Mouse (Mus musculus) erythroblast, embryonic 14.5 days (primary cell): Measurements from ENCODE around the gene Ckap2l. TPM values are rescaled to one million over a fixed set of nuclear protein-coding genes. Genes with fewer than 3 reads are reported as not detected.

Source experiments
- H3K27me3 ChIP-seq: 2 replicates; pipeline ENCODE4 v1.6.1; 2012; ENCODE audit warnings: inconsistent platforms; ENCODE audit not compliant: control insufficient read depth
- H3K36me3 ChIP-seq: 2 replicates; pipeline ENCODE4 v1.6.1; 2012; ENCODE audit warnings: mild to moderate bottlenecking, inconsistent platforms; ENCODE audit not compliant: control insufficient read depth
- H3K4me1 ChIP-seq: 2 replicates; pipeline ENCODE4 v1.6.1; 2012; ENCODE audit warnings: inconsistent platforms; ENCODE audit not compliant: control insufficient read depth
- H3K4me3 ChIP-seq: replicated peaks from 2 replicates; pipeline ENCODE3; 2012; ENCODE audit warnings: moderate library complexity, mild to moderate bottlenecking, inconsistent platforms
- H3K9me3 ChIP-seq: 2 replicates; pipeline ENCODE4 v1.6.1; 2012; ENCODE audit warnings: low read length, inconsistent platforms, mixed read lengths; ENCODE audit not compliant: control insufficient read depth
- GATA1 ChIP-seq: IDR thresholded peaks from 2 replicates; pipeline ENCODE4 v1.6.1; 2012; ENCODE audit warnings: low read length, inconsistent platforms, mixed read lengths
- TAL1 ChIP-seq: IDR thresholded peaks from 3 replicates; pipeline ENCODE4 v1.6.1; 2012; ENCODE audit warnings: low read length, inconsistent platforms, mixed read lengths
- polyA plus RNA-seq: library from polyadenylated mRNA; stranded (reverse); fragments of >175 nt; gene quantifications from 2 replicates; pipeline ENCODE4 v1.2.3, GENCODE M21; 2012

The Ckap2l gene
- polyA plus RNA-seq, 1 experiment, result 5.0 TPM

DNA sequence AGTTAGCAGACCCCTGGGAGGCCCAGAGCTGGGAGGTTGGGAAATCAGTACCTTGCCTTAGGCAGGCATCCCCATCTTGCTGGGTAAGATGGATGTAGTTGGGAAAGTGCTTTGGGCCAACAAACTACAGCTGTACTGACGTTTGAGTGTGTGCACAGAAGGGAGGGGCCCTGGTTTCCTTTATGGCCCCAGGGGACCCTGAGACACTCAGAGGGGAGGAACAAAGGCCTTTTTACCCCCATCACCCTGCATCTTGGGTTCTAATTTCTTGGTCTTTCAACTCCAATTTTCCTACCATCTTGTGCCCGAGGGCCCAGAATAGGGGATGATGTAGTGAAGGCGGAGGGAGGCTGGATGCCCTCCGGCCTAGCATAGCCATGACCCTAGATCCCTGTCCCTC lies 41.0 kb downstream of the Ckap2l start:
- H3K9me3 ChIP-seq, result no peaks in the 10 kb centered on the region
- TF ChIP-seq GATA1 (no peak), TAL1 (no peak)
- no peak overlapping the region for H3K4me3 ChIP-seq

DNA sequence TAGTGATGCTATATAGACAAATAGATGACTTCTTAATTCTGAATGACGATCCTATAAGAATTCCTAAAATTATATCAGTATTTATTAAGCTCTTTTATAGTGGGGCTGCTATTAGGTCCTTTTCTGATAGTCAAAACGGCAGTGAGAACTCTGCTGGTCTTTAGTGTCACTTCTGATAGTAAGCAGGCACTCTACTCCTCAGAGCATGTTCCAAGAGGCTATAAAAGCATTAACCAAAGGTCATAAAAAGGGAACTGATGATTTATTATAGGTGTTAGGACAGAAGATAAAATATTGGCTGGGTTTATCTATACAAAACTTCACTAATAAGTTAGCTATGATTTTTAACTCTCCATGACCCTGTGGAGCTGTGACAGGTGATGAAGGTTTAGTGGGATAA lies 42.9 kb downstream of the Ckap2l start:
- Histone ChIP-seq H3K27me3 (no peaks in the 10 kb centered on the region), H3K4me3 (no peak overlapping the region), H3K4me1 (peaks cover 66% of the 10 kb centered on the region), H3K36me3 (no peaks in the 10 kb centered on the region; the same call in 1 of the 2 replicates), H3K9me3 (no peaks in the 10 kb centered on the region)
- no peak for TF ChIP-seq TAL1
- no peak for TF ChIP-seq GATA1

More for the DNA sequence above, 41.0 kb downstream of the Ckap2l start:
- Histone ChIP-seq H3K27me3 (peaks cover 10% of the 10 kb centered on the region), H3K36me3 (no peaks in the 10 kb centered on the region; the same call in 1 of the 2 replicates), H3K4me1 (peaks cover 67% of the 10 kb centered on the region)

DNA sequence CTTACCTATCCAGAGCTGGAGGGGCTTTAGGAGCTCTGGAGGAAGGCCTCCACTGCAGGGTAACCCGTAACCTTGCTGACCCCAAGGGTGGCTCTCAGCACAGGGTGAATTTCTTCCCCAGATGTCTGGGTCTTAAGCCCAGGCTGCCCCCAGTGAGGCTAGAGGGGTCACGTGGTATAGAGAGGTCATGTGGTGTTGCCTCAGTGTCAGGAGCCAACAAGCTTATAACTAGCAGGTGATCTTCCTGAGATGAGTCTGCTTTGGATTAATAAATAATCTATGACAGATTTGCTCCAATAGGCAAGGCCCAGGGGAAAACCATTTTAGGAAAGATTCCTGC lies 43.4 kb downstream of the Ckap2l start:
- no peak overlapping the region for H3K4me3 ChIP-seq
- no peaks in the 10 kb centered on the region for H3K9me3 ChIP-seq
- H3K4me1 ChIP-seq, result peaks cover 61% of the 10 kb centered on the region
- no peaks in the 10 kb centered on the region for H3K27me3 ChIP-seq
- no peaks in the 10 kb centered on the region; the same call in 1 of the 2 replicates for H3K36me3 ChIP-seq
- TF ChIP-seq TAL1 (no peak), GATA1 (no peak)

GRCm38 (mm10) chr2:129252836-129253630 lies 44.0 kb downstream of the Ckap2l start:
- Histone ChIP-seq H3K9me3 (no peaks in the 10 kb centered on the region), H3K27me3 (no peaks in the 10 kb centered on the region; the same call in 1 of the 2 replicates), H3K4me3 (no peak overlapping the region), H3K36me3 (no peaks in the 10 kb centered on the region; the same call in 1 of the 2 replicates), H3K4me1 (peaks cover 58% of the 10 kb centered on the region)
- TF ChIP-seq TAL1, result no peak
- TF ChIP-seq GATA1, result no peak

- TF ChIP-seq TAL1 (no peak), GATA1 (no peak)
Measured at GRCm38 (mm10) chr2:129249321-129249720, 47.7 kb downstream of the Ckap2l start.

GRCm38 (mm10) chr2:129247707-129248121 lies 49.3 kb downstream of the Ckap2l start:
- H3K9me3 ChIP-seq, result peaks cover 3% of the 10 kb centered on the region; the same call in 1 of the 2 replicates
- H3K36me3 ChIP-seq, result peaks cover 3% of the 10 kb centered on the region; the same call in 1 of the 2 replicates
- H3K27me3 ChIP-seq, result no peaks in the 10 kb centered on the region; the same call in 1 of the 2 replicates
- no peak for TF ChIP-seq GATA1
- TF ChIP-seq TAL1, result no peak
- no peak overlapping the region for H3K4me3 ChIP-seq
- H3K4me1 ChIP-seq, result peaks cover 58% of the 10 kb centered on the region

More at GRCm38 (mm10) chr2:129249321-129249720, 47.7 kb downstream of the Ckap2l start:
- Histone ChIP-seq H3K36me3 (peaks cover 3% of the 10 kb centered on the region; the same call in 1 of the 2 replicates), H3K9me3 (peaks cover 3% of the 10 kb centered on the region; the same call in 1 of the 2 replicates), H3K27me3 (no peaks in the 10 kb centered on the region; the same call in 1 of the 2 replicates), H3K4me1 (peaks cover 52% of the 10 kb centered on the region), H3K4me3 (no peak overlapping the region)

GRCm38 (mm10) chr2:129246924-129247323 lies 50.1 kb downstream of the Ckap2l start:
- Histone ChIP-seq H3K27me3 (no peaks in the 10 kb centered on the region; the same call in 1 of the 2 replicates), H3K36me3 (peaks cover 3% of the 10 kb centered on the region; the same call in 1 of the 2 replicates), H3K9me3 (peaks cover 3% of the 10 kb centered on the region; the same call in 1 of the 2 replicates), H3K4me3 (no peak overlapping the region), H3K4me1 (peaks cover 59% of the 10 kb centered on the region)
- TF ChIP-seq TAL1, result no peak
- no peak for TF ChIP-seq GATA1

DNA sequence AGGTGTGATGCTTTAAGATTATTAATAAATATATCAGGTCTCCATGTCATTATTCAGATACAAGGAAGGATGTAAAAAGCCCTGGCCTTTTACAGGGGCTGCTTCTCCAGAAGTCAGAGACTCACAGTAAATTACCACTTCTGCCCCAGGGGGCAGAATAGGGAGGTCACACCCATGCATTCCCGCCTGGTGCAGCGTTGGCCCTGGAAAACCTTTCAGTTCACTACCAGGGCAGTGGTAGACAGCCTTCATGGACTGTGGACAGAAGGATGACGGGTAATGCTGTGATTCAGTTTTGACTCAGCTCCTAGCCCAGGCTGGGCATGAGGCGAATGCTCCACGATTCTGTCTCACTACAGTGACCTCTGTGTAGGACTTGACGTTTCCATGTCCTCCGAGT lies 50.6 kb downstream of the Ckap2l start:
- peaks cover 60% of the 10 kb centered on the region for H3K4me1 ChIP-seq
- TF ChIP-seq TAL1 (no peak), GATA1 (no peak)
- no peak overlapping the region for H3K4me3 ChIP-seq

GRCm38 (mm10) chr2:129245618-129246017 lies 51.4 kb downstream of the Ckap2l start:
- Histone ChIP-seq H3K27me3 (no peaks in the 10 kb centered on the region; the same call in 1 of the 2 replicates), H3K4me1 (peaks cover 66% of the 10 kb centered on the region), H3K4me3 (no peak overlapping the region), H3K36me3 (peaks cover 3% of the 10 kb centered on the region; the same call in 1 of the 2 replicates), H3K9me3 (peaks cover 3% of the 10 kb centered on the region; the same call in 1 of the 2 replicates)
- TF ChIP-seq TAL1 (no peak), GATA1 (no peak)

More for the DNA sequence above, 50.6 kb downstream of the Ckap2l start:
- Histone ChIP-seq H3K36me3 (peaks cover 3% of the 10 kb centered on the region; the same call in 1 of the 2 replicates), H3K27me3 (no peaks in the 10 kb centered on the region; the same call in 1 of the 2 replicates), H3K9me3 (peaks cover 3% of the 10 kb centered on the region; the same call in 1 of the 2 replicates)
